Mouse (Mus musculus) thymus, adult 2 months (tissue): ENCODE results near the gene Gm20489.

Experiments used
- CTCF ChIP-seq: fragments of 200-500 bp; IDR thresholded peaks from 2 replicates; pipeline ENCODE4 v1.5.1; 2012; ENCODE audit warnings: mild to moderate bottlenecking, control low read depth, low read length, moderate library complexity, borderline replicate concordance; ENCODE audit not compliant: control insufficient read depth, poor library complexity, insufficient read depth; ENCODE audit errors: extremely low read depth
- POLR2A ChIP-seq: fragments of 200-500 bp; IDR thresholded peaks from 2 replicates; pipeline ENCODE4 v1.6.1; 2012; ENCODE audit warnings: mild to moderate bottlenecking, low read length, control low read depth, moderate library complexity; ENCODE audit not compliant: control insufficient read depth, poor library complexity, insufficient read depth; ENCODE audit errors: extremely low read depth

DNA sequence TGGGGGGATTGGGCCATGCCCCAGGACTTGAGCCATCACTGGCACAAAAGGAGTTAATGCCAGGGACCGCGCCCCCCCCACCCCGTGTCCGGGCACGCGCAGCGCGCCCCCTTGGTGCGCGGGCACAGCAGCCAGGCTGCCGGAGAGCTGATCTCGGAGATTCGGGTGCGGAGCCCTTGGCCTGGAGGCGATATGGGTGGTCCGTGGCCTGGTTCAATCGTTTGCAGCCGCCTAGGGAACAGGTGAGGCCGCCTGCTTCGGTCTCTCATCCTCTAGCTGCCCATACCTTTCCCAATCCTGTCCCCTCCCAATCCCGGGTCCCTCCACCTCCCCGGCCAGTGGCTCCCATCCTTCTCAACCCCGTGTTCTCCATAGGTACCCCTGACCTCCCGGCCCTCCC is 30.2 kb upstream of the Gm20489 start, which contains the start of gene Nlgn3:
- no peak for TF ChIP-seq CTCF
- no peak for TF ChIP-seq POLR2A
